Mouse (Mus musculus) leukemia stem cell, adult 10-12 weeks (primary cell): ENCODE data around the gene Fthl17f. TPM values are rescaled to one million over a fixed set of nuclear protein-coding genes. Genes with fewer than 3 reads are reported as not detected.

ENCODE experiments used
- polyA plus RNA-seq: library from polyadenylated mRNA; stranded (reverse); fragments of >175 nt; gene quantifications from 2 replicates; pipeline ENCODE4 v1.2.3, GENCODE M21; 2012; ENCODE audit warnings: low replicate concordance

Fthl17f gene
- not detected in 2 replicates for polyA plus RNA-seq

DNA sequence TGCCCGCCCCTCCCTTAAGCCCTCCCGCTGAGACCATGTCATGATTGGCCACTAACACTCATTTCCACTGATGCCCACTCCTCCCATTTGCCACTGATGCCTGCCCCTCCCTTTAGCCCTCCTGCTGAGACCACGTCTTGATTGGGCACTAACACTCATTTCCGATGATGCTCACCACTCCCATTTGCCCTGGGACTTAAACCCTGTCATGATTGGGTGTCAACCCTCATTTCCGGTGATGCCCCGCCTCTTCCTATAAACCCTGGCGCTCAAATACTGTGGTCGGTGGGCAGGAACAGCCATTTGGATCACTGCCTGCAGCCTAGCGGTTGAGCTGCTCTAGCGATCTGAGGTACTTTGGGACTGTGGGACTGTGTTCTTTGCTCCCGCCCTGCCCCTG, at the start of gene Fthl17f:
Gene Fthl17f (plus strand): TSS at position 301 of the 400 bp plus-strand sequence.

DNA sequence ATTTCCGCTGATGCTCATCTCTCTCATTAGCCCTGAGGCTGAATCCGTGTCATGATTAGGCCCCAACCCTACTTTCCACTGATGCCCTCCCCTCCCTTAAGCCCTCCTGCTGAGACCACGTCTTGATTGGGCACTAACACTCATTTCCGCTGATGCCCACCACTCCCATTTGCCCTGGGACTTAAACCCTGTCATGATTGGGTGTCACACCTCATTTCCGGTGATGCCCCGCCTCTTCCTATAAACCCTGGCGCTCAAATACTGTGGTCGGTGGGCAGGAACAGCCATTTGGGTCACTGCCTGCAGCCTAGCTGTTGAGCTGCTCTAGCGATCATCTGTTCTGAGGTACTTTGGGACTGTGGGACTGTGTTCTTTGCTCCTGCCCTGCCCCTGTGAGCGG, 29.6 kb upstream of the Fthl17f start, which contains the start of gene Fthl17e:
Gene Fthl17e (plus strand): TSS at position 301 of the 400 bp plus-strand sequence.

DNA sequence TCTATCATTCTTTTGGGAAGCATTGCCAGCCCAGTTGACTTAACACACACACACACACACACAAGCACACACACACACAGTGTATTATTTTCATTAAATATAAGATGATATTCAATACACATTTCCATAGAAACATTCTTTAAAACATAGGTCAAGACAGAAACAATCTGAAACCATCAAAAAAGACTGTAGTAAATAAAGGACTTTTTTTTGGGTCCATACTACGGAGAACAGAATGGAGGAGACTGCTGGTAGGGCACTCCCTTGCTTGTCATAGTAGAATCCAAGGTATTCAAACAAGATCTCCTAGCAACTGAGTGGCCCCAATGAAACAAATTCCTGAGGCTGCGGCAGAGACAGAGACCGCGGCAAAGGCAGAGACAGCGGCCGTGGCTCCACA, 41.4 kb downstream of the Fthl17f start, which contains the start of gene 4930402K13Rik:
Gene 4930402K13Rik (plus strand): TSS at position 301 of the 400 bp plus-strand sequence.

Other genes with a start within 250 kb of the Fthl17f start
- not detected in 2 replicates for gene Gm6592, start 219.0 kb upstream of the Fthl17f start, polyA plus RNA-seq
- not detected in 2 replicates for gene Gm5751, start 188.8 kb upstream of the Fthl17f start, polyA plus RNA-seq
- gene B630019K06Rik, start 170.6 kb upstream of the Fthl17f start, polyA plus RNA-seq: 0.68 and 1.1 TPM in 2 replicates
- gene Fthl17b, start 100.0 kb upstream of the Fthl17f start, polyA plus RNA-seq: not detected in 2 replicates
- gene Fthl17c, start 86.5 kb upstream of the Fthl17f start, polyA plus RNA-seq: not detected in 2 replicates
- gene Fthl17d, start 76.3 kb upstream of the Fthl17f start, polyA plus RNA-seq: not detected in 2 replicates
- not detected in 2 replicates for gene Fthl17e, start 29.5 kb upstream of the Fthl17f start, polyA plus RNA-seq
- gene 4930402K13Rik, start 41.5 kb downstream of the Fthl17f start, polyA plus RNA-seq: not detected in 2 replicates
- 0.14 and 0.20 TPM in 2 replicates for gene Lancl3, start 136.9 kb downstream of the Fthl17f start, polyA plus RNA-seq
- gene Gm14862, start 193.9 kb downstream of the Fthl17f start, polyA plus RNA-seq: not detected in 2 replicates
- gene Xk, start 209.7 kb downstream of the Fthl17f start, polyA plus RNA-seq: 6.3 and 17.8 TPM in 2 replicates
- gene H2al1m, start 220.7 kb downstream of the Fthl17f start, polyA plus RNA-seq: not detected in 2 replicates